Mouse (Mus musculus): ENCODE data around the gene Hdac9. TPM values are rescaled to one million over a fixed set of nuclear protein-coding genes. Genes with fewer than 3 reads are reported as not detected.
A peak's percentile ranks its signal among the peaks of the same experiment; 100 is the strongest.

The Hdac9 gene
- polyA plus RNA-seq, 1 experiment from 2014 or later: 7.6 TPM

- no peaks in the 10 kb centered on the region for H3K9me3 ChIP-seq (ENCODE audit: low read depth, low read length)
These were observed 239.8 kb downstream of the Hdac9 start for GRCm38 (mm10) chr12:34677110-34677509.

DNA sequence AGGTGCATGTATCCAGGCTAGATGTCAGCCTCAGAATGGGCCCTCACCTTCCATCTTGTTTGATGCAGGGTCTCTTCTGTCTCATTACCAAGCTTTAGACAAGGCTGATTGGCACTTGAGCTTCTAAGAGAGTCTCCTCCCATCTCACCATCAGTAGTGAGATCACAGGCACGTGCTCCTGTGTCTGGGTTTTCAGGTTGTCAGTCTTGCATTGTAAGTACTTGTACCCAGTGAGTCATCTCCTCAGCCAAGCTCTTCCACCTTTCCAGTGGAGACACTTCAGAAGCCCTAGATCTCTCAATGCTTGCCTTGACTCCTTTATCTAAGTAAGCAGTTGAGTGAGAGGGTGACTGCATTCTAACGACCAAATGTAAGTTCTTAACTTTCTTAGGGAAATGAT lies 242.7 kb downstream of the Hdac9 start:
- Histone ChIP-seq H3K27me3 (ENCODE audit: insufficient read depth, low read length) (no peaks in the 10 kb centered on the region), H3K9me3 (ENCODE audit: low read depth, low read length) (no peaks in the 10 kb centered on the region), H3K4me2 (no peak overlapping the region), H3K36me3 (ENCODE audit: insufficient read depth) (no peaks in the 10 kb centered on the region), H3K4me1 (ENCODE audit: insufficient read depth) (no peaks in the 10 kb centered on the region), H3K4me3 (ENCODE audit: low read depth, low read length) (no peak overlapping the region), H3K9ac (no peak overlapping the region), H3K27ac (ENCODE audit: low read depth) (no peak overlapping the region)
- ATAC-seq (ENCODE audit: insufficient read depth) (no peak), DNase-seq (no peak)
- TF ChIP-seq CTCF (IDR thresholded peaks at IDR 0.05; ENCODE audit: low read depth): no peak
- WGBS: 46% methylated on average over 2 of the region's 2 CpGs

More at GRCm38 (mm10) chr12:34677110-34677509, 239.8 kb downstream of the Hdac9 start:
- DNase-seq: no peak
- Histone ChIP-seq H3K9ac (no peak overlapping the region), H3K4me1 (ENCODE audit: insufficient read depth) (no peaks in the 10 kb centered on the region), H3K27me3 (ENCODE audit: insufficient read depth, low read length) (no peaks in the 10 kb centered on the region), H3K4me3 (ENCODE audit: low read depth, low read length) (no peak overlapping the region), H3K4me2 (no peak overlapping the region), H3K27ac (ENCODE audit: low read depth) (no peak overlapping the region), H3K36me3 (ENCODE audit: insufficient read depth) (no peaks in the 10 kb centered on the region)
- no peak for TF ChIP-seq CTCF (IDR thresholded peaks at IDR 0.05; ENCODE audit: low read depth)
- 68% methylated on average over 6 of the region's 6 CpGs for WGBS
- no peak for ATAC-seq (ENCODE audit: insufficient read depth)

DNA sequence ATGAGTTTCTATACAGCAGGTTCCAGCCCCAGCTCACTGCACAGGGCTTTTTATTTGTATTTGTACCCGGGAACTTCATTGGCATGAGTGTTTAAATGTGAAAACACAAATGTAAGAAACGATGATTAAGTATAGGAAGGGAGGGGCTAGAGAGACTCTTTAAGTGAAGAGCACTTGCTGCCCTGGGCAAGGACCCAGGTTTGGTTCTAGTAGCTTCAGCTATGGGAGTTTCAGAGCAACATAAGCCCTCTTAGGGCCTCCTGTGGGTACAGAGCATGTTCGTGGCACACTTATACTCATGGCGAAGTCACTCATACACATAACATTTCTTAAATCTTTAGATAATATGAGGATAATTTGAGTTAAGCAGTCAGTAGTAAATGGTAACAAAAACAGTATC lies 243.4 kb downstream of the Hdac9 start:
- Histone ChIP-seq H3K27ac (ENCODE audit: low read depth) (no peak overlapping the region), H3K4me1 (ENCODE audit: insufficient read depth) (no peaks in the 10 kb centered on the region), H3K27me3 (ENCODE audit: insufficient read depth, low read length) (no peaks in the 10 kb centered on the region), H3K4me2 (no peak overlapping the region), H3K9me3 (ENCODE audit: low read depth, low read length) (no peaks in the 10 kb centered on the region), H3K9ac (no peak overlapping the region), H3K36me3 (ENCODE audit: insufficient read depth) (no peaks in the 10 kb centered on the region), H3K4me3 (ENCODE audit: low read depth, low read length) (no peak overlapping the region)
- DNase-seq (no peak), ATAC-seq (ENCODE audit: insufficient read depth) (no peak)
- no peak for TF ChIP-seq CTCF (IDR thresholded peaks at IDR 0.05; ENCODE audit: low read depth)
- WGBS: 68% methylated on average over 4 of the region's 4 CpGs

DNA sequence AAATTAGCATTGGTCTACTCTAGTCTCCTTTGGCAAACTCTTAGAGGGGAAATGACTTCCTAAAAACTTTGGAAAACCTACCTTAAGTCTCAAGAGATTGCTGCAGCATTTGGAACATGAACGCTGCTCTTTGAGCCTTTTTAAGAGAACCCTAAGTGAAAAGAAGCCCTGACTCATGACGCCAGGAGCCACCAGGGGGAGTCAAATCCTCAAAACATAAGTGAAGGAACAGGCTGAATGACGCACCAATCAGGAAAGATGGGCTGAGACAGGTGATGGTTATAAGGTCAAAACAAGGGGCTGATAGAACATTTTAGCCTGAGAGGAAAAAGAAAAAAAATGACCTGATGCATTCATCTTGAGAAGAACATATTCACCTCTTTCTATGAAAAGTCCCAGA lies 252.1 kb downstream of the Hdac9 start:
- Histone ChIP-seq H3K9me3 (ENCODE audit: low read depth, low read length) (no peaks in the 10 kb centered on the region), H3K27me3 (ENCODE audit: insufficient read depth, low read length) (no peaks in the 10 kb centered on the region), H3K36me3 (ENCODE audit: insufficient read depth) (no peaks in the 10 kb centered on the region), H3K4me2 (no peak overlapping the region), H3K4me3 (ENCODE audit: low read depth, low read length) (no peak overlapping the region), H3K9ac (no peak overlapping the region), H3K4me1 (ENCODE audit: insufficient read depth) (no peaks in the 10 kb centered on the region), H3K27ac (ENCODE audit: low read depth) (no peak overlapping the region)
- DNase-seq: peak; percentile 86
- TF ChIP-seq CTCF (IDR thresholded peaks at IDR 0.05; ENCODE audit: low read depth): peak; percentile 82
- ATAC-seq (ENCODE audit: insufficient read depth): no peak
- WGBS: 5% methylated on average over 3 of the region's 3 CpGs

DNA sequence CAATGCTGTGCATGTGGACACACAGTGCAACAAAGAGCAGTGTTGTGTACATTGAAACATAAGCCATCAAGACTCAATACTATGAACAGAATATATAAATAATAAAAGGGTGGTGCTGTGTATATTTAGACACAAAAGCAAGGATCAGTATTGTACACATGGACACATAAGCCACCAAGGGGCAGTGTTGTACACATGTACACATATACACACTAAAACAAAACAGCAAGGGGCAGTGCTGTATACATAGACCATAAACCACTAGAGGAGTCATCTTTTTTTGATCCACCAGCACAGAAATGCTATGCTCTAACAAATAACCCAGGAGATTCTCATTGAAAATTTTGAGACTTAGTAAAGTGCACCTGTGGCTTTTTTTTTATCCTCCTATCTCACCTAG lies 255.5 kb downstream of the Hdac9 start:
- Histone ChIP-seq H3K4me2 (no peak overlapping the region), H3K36me3 (ENCODE audit: insufficient read depth) (no peaks in the 10 kb centered on the region), H3K9me3 (ENCODE audit: low read depth, low read length) (no peaks in the 10 kb centered on the region), H3K27me3 (ENCODE audit: insufficient read depth, low read length) (no peaks in the 10 kb centered on the region), H3K9ac (no peak overlapping the region), H3K4me1 (ENCODE audit: insufficient read depth) (no peaks in the 10 kb centered on the region), H3K4me3 (ENCODE audit: low read depth, low read length) (no peak overlapping the region), H3K27ac (ENCODE audit: low read depth) (no peak overlapping the region)
- ATAC-seq (ENCODE audit: insufficient read depth) (no peak), DNase-seq (peak; percentile 22)
- peak; percentile 51 for TF ChIP-seq CTCF (IDR thresholded peaks at IDR 0.05; ENCODE audit: low read depth)

DNA sequence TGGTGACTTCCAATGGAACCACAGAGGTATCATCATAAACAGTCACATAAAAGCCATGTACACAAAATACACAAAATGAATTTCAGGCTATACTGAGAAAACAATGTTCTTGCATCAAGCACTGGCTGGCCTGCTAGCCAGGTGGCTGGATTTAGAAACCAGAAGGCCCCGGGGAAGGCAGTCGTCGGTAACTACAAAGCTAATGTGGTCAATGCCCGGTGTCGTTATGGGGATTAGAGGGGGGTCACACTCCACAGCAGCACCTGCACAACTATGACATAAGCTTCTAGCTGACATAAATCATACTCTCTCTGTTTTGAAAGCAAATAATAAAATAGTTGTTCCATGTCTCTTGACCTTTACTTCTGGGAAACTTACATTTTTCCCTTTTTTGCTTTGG lies 256.9 kb downstream of the Hdac9 start:
- Histone ChIP-seq H3K27ac (ENCODE audit: low read depth) (no peak overlapping the region), H3K4me1 (ENCODE audit: insufficient read depth) (no peaks in the 10 kb centered on the region), H3K36me3 (ENCODE audit: insufficient read depth) (no peaks in the 10 kb centered on the region), H3K4me3 (ENCODE audit: low read depth, low read length) (no peak overlapping the region), H3K9ac (no peak overlapping the region), H3K9me3 (ENCODE audit: low read depth, low read length) (no peaks in the 10 kb centered on the region), H3K27me3 (ENCODE audit: insufficient read depth, low read length) (no peaks in the 10 kb centered on the region), H3K4me2 (no peak overlapping the region)
- no peak for TF ChIP-seq CTCF (IDR thresholded peaks at IDR 0.05; ENCODE audit: low read depth)
- no peak for ATAC-seq (ENCODE audit: insufficient read depth)
- WGBS: 46% methylated on average over 5 of the region's 5 CpGs
- no peak for DNase-seq

GRCm38 (mm10) chr12:34658568-34658967 lies 258.3 kb downstream of the Hdac9 start:
- no peak for TF ChIP-seq CTCF (IDR thresholded peaks at IDR 0.05; ENCODE audit: low read depth)
- no peak overlapping the region for H3K27ac ChIP-seq (ENCODE audit: low read depth)
- no peak overlapping the region for H3K4me3 ChIP-seq (ENCODE audit: low read depth, low read length)
- no peaks in the 10 kb centered on the region for H3K9me3 ChIP-seq (ENCODE audit: low read depth, low read length)
- no peaks in the 10 kb centered on the region for H3K27me3 ChIP-seq (ENCODE audit: insufficient read depth, low read length)
- no peak for DNase-seq
- no peaks in the 10 kb centered on the region for H3K36me3 ChIP-seq (ENCODE audit: insufficient read depth)
- H3K4me1 ChIP-seq (ENCODE audit: insufficient read depth): no peaks in the 10 kb centered on the region
- H3K9ac ChIP-seq: no peak overlapping the region
- H3K4me2 ChIP-seq: no peak overlapping the region
- no peak for ATAC-seq (ENCODE audit: insufficient read depth)
- 48% methylated on average over 3 of the region's 3 CpGs for WGBS

GRCm38 (mm10) chr12:34658119-34658518 lies 258.8 kb downstream of the Hdac9 start:
- no peak overlapping the region for H3K27ac ChIP-seq (ENCODE audit: low read depth)
- no peaks in the 10 kb centered on the region for H3K4me1 ChIP-seq (ENCODE audit: insufficient read depth)
- no peaks in the 10 kb centered on the region for H3K9me3 ChIP-seq (ENCODE audit: low read depth, low read length)
- DNase-seq: peak; percentile 83
- no peak overlapping the region for H3K4me3 ChIP-seq (ENCODE audit: low read depth, low read length)
- peak; percentile 67 for TF ChIP-seq CTCF (IDR thresholded peaks at IDR 0.05; ENCODE audit: low read depth)
- H3K27me3 ChIP-seq (ENCODE audit: insufficient read depth, low read length): no peaks in the 10 kb centered on the region
- no peak overlapping the region for H3K4me2 ChIP-seq
- no peaks in the 10 kb centered on the region for H3K36me3 ChIP-seq (ENCODE audit: insufficient read depth)
- WGBS: 39% methylated on average over 6 of the region's 6 CpGs
- H3K9ac ChIP-seq: no peak overlapping the region
- ATAC-seq (ENCODE audit: insufficient read depth): peak; percentile 69

All from lung, embryonic 14.5 days (tissue).